Mouse (Mus musculus): ENCODE measurements around the gene Rasl10b. TPM values are rescaled to one million over a fixed set of nuclear protein-coding genes. Genes with fewer than 3 reads are reported as not detected.
A peak's percentile ranks its signal among the peaks of the same experiment; 100 is the strongest.

The Rasl10b gene
- polyA plus RNA-seq (2015; fragmentation: Nextera tagmentation; extraction: Ambion mirVana): 12.0 and 21.1 TPM in 2 replicates

DNA sequence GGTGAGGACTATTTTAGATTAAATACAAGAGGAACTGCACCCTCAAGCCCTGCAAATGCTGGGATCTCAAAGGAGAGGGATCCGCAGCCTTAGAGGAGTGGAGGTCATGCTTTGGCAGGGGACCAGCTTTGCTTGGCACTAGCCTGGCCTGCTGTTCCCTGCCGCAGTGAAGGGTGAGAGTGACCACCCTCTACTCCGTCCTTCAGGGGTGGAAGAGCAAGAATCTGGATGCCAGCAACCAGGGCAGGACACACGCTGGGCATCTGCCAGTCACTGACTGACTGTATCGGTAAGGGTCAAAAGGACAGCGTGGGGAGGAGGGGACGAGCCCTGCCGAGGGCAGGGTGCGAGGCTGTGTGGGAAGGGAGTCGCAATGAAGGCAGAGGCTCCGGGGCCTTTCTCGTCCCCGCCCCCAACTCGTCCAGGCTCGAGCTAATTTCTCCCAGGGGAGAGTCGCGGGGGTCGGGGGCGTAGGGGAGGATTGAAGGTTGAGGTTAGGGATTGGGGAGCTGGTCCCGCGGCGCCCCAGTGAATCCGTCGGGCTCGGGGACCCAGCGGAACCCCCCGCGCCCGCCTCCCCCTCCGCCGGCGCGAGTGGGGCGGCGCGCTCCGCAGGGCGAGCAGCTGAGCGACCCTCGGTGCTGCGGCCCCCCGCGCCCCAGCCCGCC is at the start of gene Rasl10b:
TSS of gene Rasl10b (plus strand) at position 51 of the 668 bp plus-strand sequence.
- peak; percentile 88 for ATAC-seq
- Histone ChIP-seq H3K4me3 (replicated peaks) (peak within 1 kb of the TSS; percentile 84), H3K4me2 (replicated peaks) (peak within 1 kb of the TSS; percentile 68), H3K9ac (replicated peaks) (peak within 1 kb of the TSS; percentile 92), H3K36me3 (peaks cover under 1% of the 10 kb centered on the region), H3K27ac (peak within 1 kb of the TSS; percentile 59), H3K4me1 (replicated peaks) (peaks cover 30% of the 10 kb centered on the region), H3K27me3 (no peaks in the 10 kb centered on the region), H3K9me3 (no peaks in the 10 kb centered on the region)
- WGBS: under 1% methylated on average over 25 of the region's 44 CpGs

DNA sequence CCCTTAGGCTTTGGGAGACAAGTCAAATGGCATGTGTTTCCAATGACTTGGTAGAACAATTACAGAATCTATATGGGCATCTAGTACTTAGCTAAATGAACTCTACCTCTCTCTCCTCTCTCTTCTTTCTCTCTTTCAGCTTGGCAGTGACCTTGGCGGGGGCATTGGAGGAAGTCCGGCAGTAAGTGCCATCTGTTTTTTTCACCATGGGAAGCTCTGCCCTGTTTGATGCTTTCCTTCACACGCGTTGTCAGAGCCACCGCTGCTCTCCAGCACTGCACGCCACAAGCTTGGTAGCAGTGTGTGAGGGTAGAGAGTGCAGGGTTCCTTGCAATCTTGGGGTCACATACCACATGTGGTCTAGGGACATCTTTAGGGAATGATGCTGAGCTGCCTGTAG is 44.3 kb upstream of the Rasl10b start:
- Histone ChIP-seq H3K27me3 (no peaks in the 10 kb centered on the region), H3K4me2 (replicated peaks) (no peak overlapping the region), H3K9me3 (no peaks in the 10 kb centered on the region), H3K27ac (no peak overlapping the region), H3K4me1 (replicated peaks) (no peaks in the 10 kb centered on the region), H3K9ac (replicated peaks) (no peak overlapping the region), H3K4me3 (replicated peaks) (no peak overlapping the region), H3K36me3 (peaks cover 44% of the 10 kb centered on the region)
- ATAC-seq: no peak
- WGBS: 97% methylated on average over 6 of the region's 6 CpGs

DNA sequence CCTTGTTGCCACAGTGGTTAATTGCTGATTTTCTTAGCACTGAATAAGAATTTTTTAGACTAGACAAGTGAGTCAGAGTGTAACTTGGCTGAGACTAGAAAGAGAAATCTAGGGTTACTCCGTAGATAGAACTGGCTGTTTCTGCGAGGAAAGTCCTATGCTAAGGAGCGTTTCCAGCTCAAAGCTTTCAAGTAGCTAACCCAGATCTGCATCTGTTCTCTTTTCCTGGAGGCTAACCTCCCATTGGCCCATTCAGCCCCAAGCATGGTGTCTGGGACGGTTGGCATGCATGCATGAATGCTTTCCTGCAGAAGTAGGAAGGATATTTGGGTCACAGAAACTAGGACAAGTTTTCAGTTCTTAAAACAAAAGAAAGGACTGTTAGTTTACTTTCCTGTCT is 37.7 kb upstream of the Rasl10b start:
- no peak for ATAC-seq
- H3K4me2 ChIP-seq (replicated peaks): no peak overlapping the region
- H3K36me3 ChIP-seq: peaks cover 75% of the 10 kb centered on the region
- H3K9ac ChIP-seq (replicated peaks): no peak overlapping the region
- WGBS: 92% methylated on average over 4 of the region's 4 CpGs
- H3K27ac ChIP-seq: no peak overlapping the region
- no peaks in the 10 kb centered on the region for H3K9me3 ChIP-seq
- no peaks in the 10 kb centered on the region for H3K27me3 ChIP-seq
- H3K4me3 ChIP-seq (replicated peaks): no peak overlapping the region
- H3K4me1 ChIP-seq (replicated peaks): no peaks in the 10 kb centered on the region

DNA sequence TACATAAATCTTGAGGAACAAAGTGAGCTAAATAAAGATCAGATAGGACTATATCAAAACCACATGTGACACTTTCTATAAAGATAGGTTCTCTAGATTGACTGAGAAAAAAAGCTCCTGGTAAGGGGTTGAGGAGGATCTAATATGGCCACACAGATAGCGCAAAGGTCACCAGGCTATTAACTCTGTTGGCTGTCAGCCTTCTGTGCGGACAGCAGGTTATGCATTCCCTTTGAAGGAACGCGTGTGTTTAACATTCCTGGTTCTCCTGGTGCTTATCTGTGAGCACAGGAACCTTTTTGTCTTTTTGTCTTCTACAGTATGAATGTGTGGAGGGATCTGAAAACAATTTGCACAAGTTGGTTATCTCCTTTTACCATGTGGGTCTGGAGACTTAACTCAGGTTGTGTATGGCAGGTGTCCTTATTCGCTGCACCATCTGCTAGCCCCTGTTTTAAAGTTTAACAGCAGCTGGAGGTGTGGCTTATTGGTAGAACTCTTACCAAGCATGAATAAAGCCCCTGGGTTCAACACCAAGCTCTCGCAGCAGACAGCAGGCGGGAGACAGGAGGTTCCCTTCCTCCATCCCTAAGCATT is 29.1 kb upstream of the Rasl10b start:
- Histone ChIP-seq H3K9me3 (no peaks in the 10 kb centered on the region), H3K4me2 (replicated peaks) (no peak overlapping the region), H3K4me3 (replicated peaks) (no peak overlapping the region), H3K27ac (no peak overlapping the region), H3K9ac (replicated peaks) (no peak overlapping the region), H3K4me1 (replicated peaks) (peaks cover 14% of the 10 kb centered on the region), H3K36me3 (peaks cover 37% of the 10 kb centered on the region), H3K27me3 (no peaks in the 10 kb centered on the region)
- WGBS: 90% methylated on average over 7 of the region's 7 CpGs
- ATAC-seq: no peak

DNA sequence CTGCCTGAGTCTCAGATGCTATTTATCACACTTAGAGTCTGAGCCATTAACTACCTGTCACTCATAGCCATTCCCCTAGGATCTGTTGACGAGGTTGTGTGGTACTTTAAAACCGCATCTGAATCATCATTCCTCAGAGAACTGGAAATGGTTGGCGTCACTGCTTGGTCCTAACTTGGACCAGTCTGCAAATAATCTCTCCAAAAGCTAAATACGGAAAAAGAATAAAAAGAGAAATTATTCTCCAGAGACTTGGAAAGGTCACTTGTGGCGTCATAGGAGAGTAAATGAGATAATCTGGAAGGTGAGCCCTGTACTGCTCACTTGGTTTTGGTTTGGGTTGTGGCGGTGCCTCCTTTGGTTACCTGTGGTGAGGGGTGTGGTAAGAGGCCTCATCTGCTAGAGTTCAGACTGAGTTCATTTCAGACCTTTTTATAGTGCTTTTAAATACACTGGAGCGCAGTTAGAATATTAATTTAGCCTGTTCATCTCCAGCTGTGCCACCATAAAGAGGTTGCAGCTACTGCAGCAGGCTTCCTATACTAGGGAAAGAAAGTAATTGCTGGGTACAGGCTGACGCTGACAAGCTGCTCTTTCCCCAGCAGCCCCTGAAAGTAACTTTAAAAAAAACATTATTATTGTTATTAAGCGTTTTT is 25.9 kb upstream of the Rasl10b start:
- H3K9ac ChIP-seq (replicated peaks): no peak overlapping the region
- no peak overlapping the region for H3K4me2 ChIP-seq (replicated peaks)
- peaks cover 16% of the 10 kb centered on the region for H3K36me3 ChIP-seq
- no peak overlapping the region for H3K4me3 ChIP-seq (replicated peaks)
- H3K27ac ChIP-seq: peak overlapping the region; percentile 68
- no peak for ATAC-seq
- H3K27me3 ChIP-seq: no peaks in the 10 kb centered on the region
- H3K4me1 ChIP-seq (replicated peaks): peaks cover 14% of the 10 kb centered on the region
- H3K9me3 ChIP-seq: no peaks in the 10 kb centered on the region
- 61% methylated on average over 9 of the region's 9 CpGs for WGBS

DNA sequence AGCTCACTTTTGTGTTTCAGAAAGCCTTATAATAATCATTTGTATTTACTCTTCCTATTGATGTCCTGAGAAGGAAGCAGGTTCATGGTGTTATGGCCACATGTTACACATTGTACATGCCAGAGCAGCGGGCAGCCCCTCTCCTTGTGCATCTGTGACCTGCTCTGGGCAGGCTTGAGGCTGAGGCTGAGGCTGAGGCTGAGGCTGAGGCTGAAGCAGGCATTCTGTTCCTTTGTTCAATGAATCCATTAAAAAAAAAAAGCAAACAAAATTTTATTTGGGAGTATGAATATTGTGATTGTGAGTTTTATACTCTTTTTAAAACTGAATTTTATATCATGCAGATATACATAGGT is 25.4 kb upstream of the Rasl10b start:
- Histone ChIP-seq H3K4me2 (replicated peaks) (no peak overlapping the region), H3K36me3 (peaks cover 17% of the 10 kb centered on the region), H3K4me1 (replicated peaks) (peaks cover 14% of the 10 kb centered on the region), H3K9me3 (no peaks in the 10 kb centered on the region), H3K27ac (peak overlapping the region; percentile 68), H3K4me3 (replicated peaks) (no peak overlapping the region), H3K9ac (replicated peaks) (no peak overlapping the region), H3K27me3 (no peaks in the 10 kb centered on the region)
- no peak for ATAC-seq
- WGBS: 76% methylated on average over 1 of the region's 1 CpGs

DNA sequence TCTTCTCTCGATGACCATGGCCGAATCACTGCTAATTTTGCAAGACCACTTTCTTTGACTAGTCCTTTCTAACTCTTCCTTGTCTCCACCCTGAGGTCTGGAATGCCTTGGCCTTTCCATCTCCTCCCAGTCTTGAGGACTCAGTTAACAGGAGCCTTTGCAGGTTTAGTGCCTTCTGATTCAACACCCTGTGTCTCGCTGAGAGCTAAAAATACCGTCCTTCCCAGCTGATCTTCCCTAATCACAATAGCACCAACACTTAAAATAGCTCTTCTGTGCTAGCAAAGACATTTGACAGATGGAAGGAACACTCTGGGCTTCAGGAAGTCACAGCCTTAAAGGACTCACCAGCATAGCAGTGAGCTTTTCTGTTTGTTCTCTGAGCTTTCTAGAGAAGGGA is 15.9 kb upstream of the Rasl10b start:
- WGBS: 98% methylated on average over 4 of the region's 4 CpGs
- no peaks in the 10 kb centered on the region for H3K9me3 ChIP-seq

DNA sequence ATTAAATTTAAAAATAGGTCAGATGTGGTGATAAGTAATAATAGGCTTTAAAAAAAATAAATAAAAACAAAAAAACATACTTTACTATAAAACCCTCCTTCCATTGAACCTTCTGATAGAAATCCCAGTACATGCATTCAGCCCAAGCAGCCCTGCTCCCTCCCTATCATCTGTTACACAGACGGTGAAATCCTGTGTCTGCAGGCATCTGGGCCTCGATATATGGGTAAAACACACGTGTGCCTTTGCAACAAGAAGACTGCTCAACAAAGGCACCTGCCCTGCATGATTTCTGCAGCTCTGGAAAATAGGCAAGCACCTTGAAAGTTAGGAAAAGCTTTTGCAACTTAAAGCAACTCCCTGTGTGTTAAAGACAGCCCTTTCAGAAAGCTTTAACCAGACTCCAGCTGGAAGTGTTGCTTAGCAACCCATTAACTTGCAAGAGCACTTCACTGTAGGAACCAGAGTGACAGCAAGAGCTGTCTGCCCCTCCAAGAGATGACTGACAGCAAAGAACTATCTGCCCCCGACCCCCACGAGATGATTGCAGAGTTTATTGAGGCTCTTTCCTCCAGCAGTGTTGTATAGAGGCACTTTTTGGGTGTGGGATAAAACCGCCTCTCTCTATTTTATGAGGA is 14.0 kb upstream of the Rasl10b start:
- Histone ChIP-seq H3K36me3 (peaks cover 67% of the 10 kb centered on the region), H3K27ac (0 out of 2 replicates have a peak overlapping the region, but pooled peaks have one; percentile 35), H3K4me1 (replicated peaks) (peaks cover 14% of the 10 kb centered on the region), H3K4me3 (replicated peaks) (no peak overlapping the region), H3K9ac (replicated peaks) (no peak overlapping the region), H3K4me2 (replicated peaks) (no peak overlapping the region), H3K27me3 (no peaks in the 10 kb centered on the region), H3K9me3 (no peaks in the 10 kb centered on the region)
- ATAC-seq: peak; percentile 43; the same call in 1 of the 2 replicates
- WGBS: 12% methylated on average over 6 of the region's 6 CpGs

More for the DNA sequence above, 15.9 kb upstream of the Rasl10b start:
- Histone ChIP-seq H3K9ac (replicated peaks) (no peak overlapping the region), H3K27me3 (no peaks in the 10 kb centered on the region), H3K27ac (no peak overlapping the region), H3K4me3 (replicated peaks) (no peak overlapping the region), H3K4me2 (replicated peaks) (no peak overlapping the region), H3K36me3 (peaks cover 65% of the 10 kb centered on the region), H3K4me1 (replicated peaks) (peaks cover 14% of the 10 kb centered on the region)
- ATAC-seq: no peak

DNA sequence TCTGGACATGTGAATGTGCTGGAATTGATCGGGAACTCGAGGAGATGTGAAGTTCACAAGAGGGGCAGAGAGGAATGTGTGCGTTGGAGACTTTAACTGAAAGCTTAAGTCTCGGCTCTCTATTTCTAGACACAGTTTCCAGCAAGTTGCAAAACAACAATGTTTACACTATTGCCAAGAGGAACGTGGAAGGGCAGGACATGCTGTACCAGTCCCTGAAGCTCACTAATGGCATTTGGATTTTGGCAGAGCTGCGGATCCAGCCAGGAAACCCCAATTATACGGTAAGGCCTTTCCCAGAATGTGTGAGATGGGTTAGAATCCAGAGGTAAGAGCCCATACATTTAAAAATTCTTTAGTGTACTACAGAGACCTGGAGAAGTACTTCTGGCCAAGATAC is 11.3 kb upstream of the Rasl10b start:
- Histone ChIP-seq H3K27ac (no peak overlapping the region), H3K4me2 (replicated peaks) (no peak overlapping the region), H3K4me3 (replicated peaks) (no peak overlapping the region), H3K36me3 (peaks cover 57% of the 10 kb centered on the region), H3K4me1 (replicated peaks) (peaks cover 14% of the 10 kb centered on the region), H3K9me3 (no peaks in the 10 kb centered on the region), H3K27me3 (no peaks in the 10 kb centered on the region), H3K9ac (replicated peaks) (no peak overlapping the region)
- ATAC-seq: no peak
- WGBS: 93% methylated on average over 7 of the region's 7 CpGs

DNA sequence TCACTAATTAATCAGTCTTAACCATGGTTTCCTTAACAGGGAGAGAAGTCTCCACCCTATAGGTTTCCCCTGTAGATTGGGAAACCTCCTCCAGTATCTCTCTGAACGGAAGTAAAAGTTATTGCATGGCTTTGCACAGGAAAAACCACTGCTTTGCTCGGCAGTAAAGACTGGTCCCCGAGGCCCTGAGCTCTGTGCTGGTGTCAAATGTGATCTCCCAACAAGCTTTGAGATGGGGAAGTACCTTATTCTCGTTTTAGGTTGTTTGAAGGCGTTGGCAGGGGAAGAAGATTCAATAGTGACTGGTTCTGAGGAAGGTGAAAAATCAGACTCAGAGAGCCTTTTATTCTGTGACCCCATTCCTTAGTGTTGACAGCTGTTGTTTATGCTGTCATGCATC is 10.2 kb upstream of the Rasl10b start:
- no peaks in the 10 kb centered on the region for H3K9me3 ChIP-seq
- 83% methylated on average over 5 of the region's 5 CpGs for WGBS
- H3K4me1 ChIP-seq (replicated peaks): peaks cover 14% of the 10 kb centered on the region
- no peak overlapping the region for H3K9ac ChIP-seq (replicated peaks)
- no peaks in the 10 kb centered on the region for H3K27me3 ChIP-seq
- H3K4me3 ChIP-seq (replicated peaks): no peak overlapping the region
- no peak overlapping the region for H3K27ac ChIP-seq
- H3K36me3 ChIP-seq: peaks cover 57% of the 10 kb centered on the region
- H3K4me2 ChIP-seq (replicated peaks): no peak overlapping the region
- ATAC-seq: no peak

DNA sequence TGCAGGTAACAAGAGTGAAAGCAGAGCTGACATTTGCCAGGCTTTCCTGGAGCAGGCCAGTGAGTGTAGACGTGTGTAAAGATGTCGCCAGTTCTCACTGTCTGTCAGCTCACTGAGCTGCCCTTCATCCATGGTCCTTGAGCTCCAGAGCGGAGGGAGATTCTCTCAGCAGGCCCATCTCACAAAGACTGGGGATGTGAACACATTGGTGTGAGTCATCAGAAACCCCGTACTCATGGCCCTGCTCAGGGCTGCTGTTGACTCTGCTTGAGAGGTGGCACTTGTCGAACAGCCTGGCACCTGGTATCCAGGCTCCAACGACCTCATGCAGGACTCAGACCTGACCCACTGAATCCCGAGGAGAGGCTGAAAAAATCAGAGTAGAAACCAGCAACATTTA is 5.2 kb upstream of the Rasl10b start:
- H3K9me3 ChIP-seq: no peaks in the 10 kb centered on the region
- WGBS: 82% methylated on average over 7 of the region's 7 CpGs
- H3K27me3 ChIP-seq: no peaks in the 10 kb centered on the region
- H3K9ac ChIP-seq (replicated peaks): no peak overlapping the region
- H3K4me1 ChIP-seq (replicated peaks): no peaks in the 10 kb centered on the region
- no peak overlapping the region for H3K4me3 ChIP-seq (replicated peaks)
- H3K4me2 ChIP-seq (replicated peaks): no peak overlapping the region
- H3K36me3 ChIP-seq: peaks cover 34% of the 10 kb centered on the region
- no peak for ATAC-seq
- no peak overlapping the region for H3K27ac ChIP-seq

DNA sequence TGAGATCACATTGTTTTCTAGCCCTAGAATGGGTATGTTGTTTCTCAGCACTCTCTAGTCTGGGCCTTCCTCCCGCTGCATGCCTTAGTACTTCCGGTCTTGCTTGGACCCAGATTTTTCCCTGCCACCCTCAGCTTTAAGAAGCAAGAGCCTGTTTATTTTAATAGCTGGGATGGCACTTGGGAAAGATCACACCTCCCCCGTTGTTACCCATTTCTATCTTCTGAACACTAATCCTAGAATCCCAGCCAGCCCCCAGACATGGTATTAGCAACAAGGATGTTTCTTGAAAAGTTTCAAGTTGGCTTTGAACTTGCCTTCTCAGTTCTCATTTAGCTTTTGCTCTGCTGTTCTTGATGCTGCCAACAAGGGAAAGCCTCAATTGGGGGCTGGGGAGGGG is 2.5 kb upstream of the Rasl10b start:
- no peak overlapping the region for H3K27ac ChIP-seq
- no peaks in the 10 kb centered on the region for H3K9me3 ChIP-seq
- no peak overlapping the region for H3K9ac ChIP-seq (replicated peaks)
- peaks cover 22% of the 10 kb centered on the region for H3K36me3 ChIP-seq
- no peaks in the 10 kb centered on the region for H3K27me3 ChIP-seq
- no peak overlapping the region for H3K4me2 ChIP-seq (replicated peaks)
- WGBS: 70% methylated on average over 3 of the region's 3 CpGs
- peaks cover 21% of the 10 kb centered on the region for H3K4me1 ChIP-seq (replicated peaks)
- ATAC-seq: no peak
- no peak overlapping the region for H3K4me3 ChIP-seq (replicated peaks)

All from midbrain, embryonic 13.5 days (tissue).